21 mouse cellular contexts compared by ENCODE assay signal in the genomic region with DNA sequence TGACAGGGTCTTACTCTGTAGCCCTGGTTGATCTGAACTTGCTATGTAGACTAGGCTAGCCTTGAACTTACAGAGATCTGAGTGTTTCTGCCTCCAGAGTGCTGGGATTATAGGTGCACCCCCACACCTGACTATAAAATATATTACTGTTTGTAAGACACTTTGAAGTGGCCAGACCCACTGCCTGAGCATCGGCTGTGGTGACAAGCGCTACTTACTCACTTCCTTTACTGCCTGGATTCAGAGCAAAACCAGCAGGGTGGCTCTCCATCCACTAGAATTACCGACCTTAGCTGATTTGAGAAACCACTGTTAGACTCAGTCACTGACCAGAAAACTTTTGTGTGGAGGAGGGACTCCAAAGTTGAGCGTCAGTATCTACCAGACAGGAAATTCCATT. TPM values are rescaled to one million over a fixed set of nuclear protein-coding genes. Genes with fewer than 3 reads are reported as not detected.
DNase-seq lines count a peak whose midpoint lies in the region; ATAC-seq lines count a peak whose summit lies in the region.
"Had no signal": no experiment of that assay in that cellular context is flagged by ENCODE, and none has a peak within 500 bp of the region (broad histone marks: within the 10 kb centered on the region; RNA-seq: fewer than 3 reads in every experiment).

No protein-coding gene starts in this region.

- peak; percentile 68 for DNase-seq in heart, adult 11 months
- no peak for DNase-seq in heart, adult 9 months (ENCODE audit: low spot score in 2 of 2)
- peak; percentile 48 for DNase-seq in T-cell, adult 2 months (ENCODE audit: low spot score)
- DNase-seq in naive thymus-derived CD4-positive, alpha-beta T cell, adult 2 months (ENCODE audit: low read depth) = peak; percentile 53
- DNase-seq in cerebellum, postnatal 36 days = no peak
- DNase-seq in yolk sac, embryonic 10.5 days (ENCODE audit: low spot score) = no peak
- no peak for DNase-seq in adrenal gland, adult 8-10 months
- DNase-seq: adrenal gland, postnatal 25 days; cerebellum, adult 18-20 months; cerebellum, postnatal 10 days; gastrocnemius, postnatal 25 days; heart, adult 18-20 months; heart, postnatal 4 days; kidney, adult 2 months; kidney, postnatal 4 days; right cerebral cortex, postnatal 4 days; thymus, postnatal 4 days had no signal

- peak; percentile 63 for ATAC-seq in inflammation-experienced regulatory T-cells, adult 6 months
- ATAC-seq: forebrain, embryonic 13.5 days had no signal

RNA-seq across cellular contexts. Expression of gene Gm9887, which starts 39.7 kb away (rescaled TPM):
- polyA plus RNA-seq in inflammation-experienced regulatory T-cells, adult 6 months (2017; shearing (Covaris generic)) = not detected
- under 1 TPM in 2 of 4 experiments, not detected in 2; 0.73 to 0.86 TPM for total RNA-seq in adrenal gland, adult 8-10 months (2022)
- total RNA-seq: gastrocnemius, adult 18-20 months; gastrocnemius, postnatal 25 days; midbrain, postnatal 0 days had no signal

RNA-seq across cellular contexts. Expression of gene Arf6, which starts 40.0 kb away (rescaled TPM):
- 10 to 100 TPM; 40.5 to 93.3 (median 88.9) TPM for polyA plus RNA-seq in inflammation-experienced regulatory T-cells, adult 6 months (2017; shearing (Covaris generic))
- total RNA-seq in adrenal gland, adult 8-10 months (2022) = 100 to 1,000 TPM; 108 to 148 (median 117) TPM

RNA-seq across cellular contexts. Expression of gene Nemf, which starts 55.0 kb away (rescaled TPM):
- polyA plus RNA-seq in inflammation-experienced regulatory T-cells, adult 6 months (2017; shearing (Covaris generic)) = 100 to 1,000 TPM; 135 to 198 (median 180) TPM
- 10 to 100 TPM; 41.6 to 80.5 (median 55.2) TPM for total RNA-seq in adrenal gland, adult 8-10 months (2022)

Comparison
In these comparisons a context has a peak if more than half of its experiments do, and no peak if none do; other contexts are left out.
1. DNase-seq: peak in heart, adult 11 months (single experiment), T-cell, adult 2 months (single experiment) and naive thymus-derived CD4-positive, alpha-beta T cell, adult 2 months (single experiment); none in heart, adult 9 months (0 of 2), cerebellum, postnatal 36 days (0 of 2), yolk sac, embryonic 10.5 days (single experiment) and adrenal gland, adult 8-10 months (single experiment).